Mouse (Mus musculus): ENCODE results near the gene Dync1i1. TPM values are rescaled to one million over a fixed set of nuclear protein-coding genes. Genes with fewer than 3 reads are reported as not detected.
"Not testable (repeated sequence)": the region's sequence is repeated elsewhere in the genome, so short reads cannot be mapped to it uniquely, and the experiment has no call there.

Dync1i1 gene
- total RNA-seq (2018; cell fraction: chromatin; rRNA removed): under 1 TPM in 1 of 26 experiments, not detected in 25; 0.32 TPM
- not detected for total RNA-seq (2018; cell fraction: cytosol; rRNA removed)
- not detected for total RNA-seq (2018; cell fraction: nucleus; rRNA removed)
- not detected in 3 replicates for polyA plus RNA-seq (2018)

- Histone ChIP-seq H3K4me3 (ENCODE audit: inconsistent target) (no peak within 1 kb of the TSS), H3K79me2 (ENCODE audit: inconsistent target) (no peaks in the 10 kb centered on the region), H3K36me3 (ENCODE audit: inconsistent target) (no peaks in the 10 kb centered on the region), H3K27ac (no peak within 1 kb of the TSS)
- 4% methylated on average over 39 of the region's 40 CpGs for WGBS (ENCODE audit: missing documents)
Measured at GRCm38 (mm10) chr6:5725611-5726236, at the start of gene Dync1i1. Gene Dync1i1, plus strand, starts transcription at chr6:5725639.

GRCm38 (mm10) chr6:5679738-5680137 lies 45.7 kb upstream of the Dync1i1 start:
- Histone ChIP-seq H3K4me3 (ENCODE audit: inconsistent target) (no peak overlapping the region), H3K79me2 (ENCODE audit: inconsistent target) (no peaks in the 10 kb centered on the region), H3K36me3 (ENCODE audit: inconsistent target) (no peaks in the 10 kb centered on the region), H3K27ac (no peak overlapping the region)
- 89% methylated on average over 3 of the region's 3 CpGs for WGBS (ENCODE audit: missing documents)

DNA sequence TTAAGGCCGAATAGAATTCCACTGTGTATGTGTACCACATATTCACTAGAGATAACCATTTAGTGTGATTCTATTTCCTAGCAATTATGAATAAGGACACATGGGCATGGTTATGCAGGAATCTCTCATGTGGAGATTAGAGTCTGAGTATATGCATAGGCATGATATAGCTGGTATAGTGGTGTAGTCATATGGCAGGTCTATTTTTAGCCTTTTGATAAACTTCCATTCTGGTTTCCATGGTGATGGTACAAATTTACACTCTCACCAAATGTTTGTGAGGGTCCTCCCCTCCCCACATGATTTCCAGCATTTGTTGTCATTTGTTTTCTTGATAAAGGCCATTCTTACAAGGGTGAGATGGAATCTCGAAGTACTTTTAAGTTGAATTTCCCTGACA lies 23.6 kb upstream of the Dync1i1 start:
- 69% methylated on average over 2 of the region's 2 CpGs for WGBS (ENCODE audit: missing documents)
- Histone ChIP-seq H3K27ac (no peak overlapping the region), H3K4me3 (ENCODE audit: inconsistent target) (no peak overlapping the region), H3K36me3 (ENCODE audit: inconsistent target) (no peaks in the 10 kb centered on the region), H3K79me2 (ENCODE audit: inconsistent target) (no peaks in the 10 kb centered on the region)

GRCm38 (mm10) chr6:5707894-5708293 lies 17.5 kb upstream of the Dync1i1 start:
- WGBS (ENCODE audit: missing documents): 91% methylated on average over 3 of the region's 3 CpGs
- not testable (repeated sequence) for H3K36me3 ChIP-seq (ENCODE audit: inconsistent target); H3K79me2 ChIP-seq (ENCODE audit: inconsistent target); H3K27ac ChIP-seq; H3K4me3 ChIP-seq (ENCODE audit: inconsistent target)

DNA sequence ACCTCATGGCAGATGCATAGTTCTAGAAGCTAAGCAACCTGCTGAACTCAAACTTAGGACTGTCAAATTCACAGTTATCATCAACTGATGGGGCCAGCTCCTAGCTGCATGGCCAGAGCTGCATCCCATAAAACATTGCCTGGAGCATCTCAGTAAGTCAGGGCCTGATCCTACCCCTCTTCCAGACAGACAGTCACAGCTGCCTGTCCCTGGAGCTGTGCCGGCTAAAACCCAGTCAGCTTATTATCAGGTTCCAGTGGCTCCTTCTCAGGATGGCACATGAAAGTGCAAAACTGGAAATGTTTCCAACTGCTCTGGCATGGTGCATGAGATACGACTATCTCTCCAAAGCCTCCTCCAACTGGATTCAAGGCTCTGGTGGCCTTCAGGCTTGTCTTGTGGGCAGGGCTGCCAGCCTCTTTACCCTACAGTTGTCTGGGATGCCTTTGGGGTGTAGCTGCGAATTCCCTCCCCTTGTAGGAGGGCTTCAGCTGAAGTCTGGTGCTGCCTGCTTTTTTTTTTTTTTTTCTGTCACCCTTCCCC lies 15.3 kb upstream of the Dync1i1 start:
- no peaks in the 10 kb centered on the region for H3K79me2 ChIP-seq (ENCODE audit: inconsistent target)
- H3K36me3 ChIP-seq (ENCODE audit: inconsistent target): no peaks in the 10 kb centered on the region
- WGBS (ENCODE audit: missing documents): 64% methylated on average over 3 of the region's 3 CpGs
- no peak overlapping the region for H3K27ac ChIP-seq
- H3K4me3 ChIP-seq (ENCODE audit: inconsistent target): no peak overlapping the region

DNA sequence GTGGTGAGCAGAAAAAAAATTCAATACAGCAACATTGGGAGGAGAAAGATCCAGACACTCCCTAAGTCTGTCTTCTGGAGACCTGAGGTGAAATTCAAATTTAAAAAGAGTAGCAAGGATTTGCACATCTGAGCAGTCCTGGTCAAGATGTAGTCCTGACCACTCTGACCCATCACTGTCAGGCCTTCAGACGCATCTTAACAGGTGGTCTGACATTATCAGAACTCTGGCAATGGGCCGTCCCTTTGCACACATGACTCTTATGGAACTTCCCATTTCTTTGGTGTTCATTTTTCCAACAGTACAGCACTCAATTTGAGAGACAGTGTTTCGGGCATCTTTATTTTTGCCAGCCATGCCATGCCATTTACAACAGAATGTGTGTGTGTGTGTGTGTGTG lies 12.8 kb upstream of the Dync1i1 start:
- H3K79me2 ChIP-seq (ENCODE audit: inconsistent target): no peaks in the 10 kb centered on the region

GRCm38 (mm10) chr6:5715101-5715618 lies 10.3 kb upstream of the Dync1i1 start:
- WGBS (ENCODE audit: missing documents): 70% methylated on average over 3 of the region's 3 CpGs
- Histone ChIP-seq H3K79me2 (ENCODE audit: inconsistent target) (no peaks in the 10 kb centered on the region), H3K27ac (no peak overlapping the region)

More for the DNA sequence above, 12.8 kb upstream of the Dync1i1 start:
- 86% methylated on average over 3 of the region's 3 CpGs for whole genome bisulfite sequencing (ENCODE audit: missing documents)
- no peak overlapping the region for H3K27ac ChIP-seq
- H3K36me3 ChIP-seq (ENCODE audit: inconsistent target): no peaks in the 10 kb centered on the region
- H3K4me3 ChIP-seq (ENCODE audit: inconsistent target): no peak overlapping the region

DNA sequence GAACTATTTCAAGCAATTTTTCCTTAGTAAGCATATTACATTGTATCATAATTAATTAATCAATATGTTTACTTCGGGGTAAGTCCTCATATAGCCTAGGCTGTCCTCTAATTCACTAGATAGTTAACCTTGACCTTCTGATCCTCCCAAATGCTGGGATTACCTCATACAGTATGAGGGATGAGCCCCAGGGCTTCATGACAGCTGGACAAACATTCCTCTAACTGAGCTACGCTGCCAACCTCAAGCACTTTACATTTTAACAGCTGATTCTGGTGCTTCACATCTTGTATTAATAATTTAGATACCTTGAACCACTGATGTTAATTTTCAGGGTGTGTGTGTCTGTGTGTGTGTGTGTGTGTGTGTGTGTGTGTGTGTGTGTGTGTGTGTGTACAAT lies 6.5 kb upstream of the Dync1i1 start:
- 85% methylated on average over 2 of the region's 2 CpGs for WGBS (ENCODE audit: missing documents)
- Histone ChIP-seq H3K36me3 (ENCODE audit: inconsistent target) (no peaks in the 10 kb centered on the region), H3K4me3 (ENCODE audit: inconsistent target) (no peak overlapping the region), H3K27ac (no peak overlapping the region), H3K79me2 (ENCODE audit: inconsistent target) (no peaks in the 10 kb centered on the region)

More at GRCm38 (mm10) chr6:5715101-5715618, 10.3 kb upstream of the Dync1i1 start:
- Histone ChIP-seq H3K4me3 (ENCODE audit: inconsistent target) (no peak overlapping the region), H3K36me3 (ENCODE audit: inconsistent target) (no peaks in the 10 kb centered on the region)

GRCm38 (mm10) chr6:5720716-5721115 lies 4.7 kb upstream of the Dync1i1 start:
- H3K4me3 ChIP-seq (ENCODE audit: inconsistent target); H3K27ac ChIP-seq; H3K36me3 ChIP-seq (ENCODE audit: inconsistent target); H3K79me2 ChIP-seq (ENCODE audit: inconsistent target): not testable (repeated sequence)

- Histone ChIP-seq H3K27ac (no peak overlapping the region), H3K4me3 (ENCODE audit: inconsistent target) (no peak overlapping the region), H3K79me2 (ENCODE audit: inconsistent target) (no peaks in the 10 kb centered on the region), H3K36me3 (ENCODE audit: inconsistent target) (no peaks in the 10 kb centered on the region)
- WGBS (ENCODE audit: missing documents): 63% methylated on average over 1 of the region's 1 CpGs
Measured at GRCm38 (mm10) chr6:5723986-5724385, 1.5 kb upstream of the Dync1i1 start.

DNA sequence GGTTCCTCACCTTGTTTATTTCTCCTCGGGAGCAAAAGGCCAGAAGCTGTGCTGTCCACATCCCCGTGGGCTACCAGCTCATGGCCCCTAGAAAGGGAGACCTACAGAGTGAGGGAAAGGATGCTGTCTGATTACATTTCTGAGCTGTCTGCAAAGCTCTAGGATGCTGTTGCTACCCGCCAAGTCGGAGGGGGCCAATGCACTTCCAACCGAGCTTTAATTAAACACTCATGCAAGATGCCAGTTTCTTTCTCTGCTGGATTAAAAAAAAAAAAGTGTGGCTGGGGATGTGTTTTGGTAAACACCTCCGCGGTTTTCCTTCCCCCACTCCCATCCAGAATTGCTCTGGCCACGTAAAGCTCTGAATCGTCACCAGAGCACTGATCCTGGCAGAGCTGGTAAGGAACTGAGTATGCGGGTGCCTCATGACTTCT lies 815 bp downstream of the Dync1i1 start:
- WGBS (ENCODE audit: missing documents): 6% methylated on average over 10 of the region's 10 CpGs
- Histone ChIP-seq H3K79me2 (ENCODE audit: inconsistent target) (no peaks in the 10 kb centered on the region), H3K4me3 (ENCODE audit: inconsistent target) (no peak overlapping the region), H3K27ac (no peak overlapping the region), H3K36me3 (ENCODE audit: inconsistent target) (no peaks in the 10 kb centered on the region)

DNA sequence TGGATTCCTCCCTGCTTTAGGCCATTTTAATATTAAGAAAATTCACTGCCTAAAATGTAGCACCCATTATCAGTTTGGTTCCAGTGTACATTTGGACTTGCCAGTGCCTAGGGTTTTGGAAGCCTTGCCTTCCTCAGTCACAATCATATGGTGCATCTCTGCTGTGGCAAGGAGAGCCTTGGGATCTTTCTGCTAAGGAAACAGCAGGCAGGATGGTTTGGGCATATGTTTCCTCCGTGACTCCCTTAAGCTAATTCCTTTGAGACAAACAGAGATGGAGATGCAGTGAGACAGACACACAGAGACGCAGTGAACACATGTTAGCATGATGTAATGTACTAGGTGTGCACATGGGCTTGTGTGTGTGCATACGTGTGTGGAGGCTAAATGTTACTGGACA lies 7.8 kb downstream of the Dync1i1 start:
- H3K36me3 ChIP-seq (ENCODE audit: inconsistent target): no peaks in the 10 kb centered on the region
- no peak overlapping the region for H3K27ac ChIP-seq
- H3K4me3 ChIP-seq (ENCODE audit: inconsistent target): no peak overlapping the region
- H3K79me2 ChIP-seq (ENCODE audit: inconsistent target): no peaks in the 10 kb centered on the region
- 89% methylated on average over 3 of the region's 3 CpGs for WGBS (ENCODE audit: missing documents)

- H3K4me3 ChIP-seq (ENCODE audit: inconsistent target): no peak overlapping the region
- no peaks in the 10 kb centered on the region for H3K79me2 ChIP-seq (ENCODE audit: inconsistent target)
- H3K27ac ChIP-seq: no peak overlapping the region
- no peaks in the 10 kb centered on the region for H3K36me3 ChIP-seq (ENCODE audit: inconsistent target)
Measured at GRCm38 (mm10) chr6:5734398-5734797, 9.0 kb downstream of the Dync1i1 start.

DNA sequence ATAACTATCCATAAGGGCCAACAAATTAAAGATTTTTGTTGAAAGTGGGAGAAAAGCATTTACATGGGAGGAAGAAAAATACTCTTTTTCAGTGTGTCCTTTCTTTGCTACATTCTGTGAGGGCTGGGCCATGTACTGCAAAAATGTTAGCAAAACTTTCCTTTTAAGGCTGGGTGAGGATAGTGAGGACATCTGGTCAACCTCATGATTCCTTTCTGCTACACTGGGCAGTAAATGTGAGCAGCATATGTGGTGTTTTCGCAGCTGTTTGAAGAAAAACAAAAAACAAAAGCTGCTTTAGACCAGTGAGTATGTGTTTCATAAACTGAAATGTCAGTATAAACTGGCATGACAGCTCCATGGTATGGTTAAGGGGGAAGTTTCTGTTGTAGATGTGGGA lies 9.4 kb downstream of the Dync1i1 start:
- Histone ChIP-seq H3K4me3 (ENCODE audit: inconsistent target) (no peak overlapping the region), H3K36me3 (ENCODE audit: inconsistent target) (no peaks in the 10 kb centered on the region), H3K79me2 (ENCODE audit: inconsistent target) (no peaks in the 10 kb centered on the region), H3K27ac (no peak overlapping the region)
- 94% methylated on average over 1 of the region's 1 CpGs for whole genome bisulfite sequencing (ENCODE audit: missing documents)

DNA sequence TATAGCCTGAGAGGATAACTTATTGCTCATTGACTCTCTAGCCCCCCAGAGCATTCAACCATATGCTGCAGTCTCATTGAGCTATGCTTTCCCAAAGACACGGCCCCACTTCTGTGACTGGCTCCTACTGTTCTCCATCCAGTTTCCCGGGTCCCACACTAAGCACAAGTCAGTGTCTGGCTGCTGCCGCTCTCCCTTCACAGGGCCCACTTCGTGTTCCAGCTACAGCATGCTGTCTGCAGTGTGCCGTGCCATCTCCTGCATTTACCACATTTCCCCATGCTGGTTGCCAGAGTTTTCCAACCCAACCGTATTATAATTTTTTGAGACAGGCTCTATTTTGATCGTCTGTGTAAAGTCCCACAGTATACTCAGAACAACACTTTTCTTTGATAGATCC lies 14.3 kb downstream of the Dync1i1 start:
- WGBS (ENCODE audit: missing documents): 89% methylated on average over 7 of the region's 7 CpGs
- H3K4me3 ChIP-seq (ENCODE audit: inconsistent target): no peak overlapping the region
- H3K36me3 ChIP-seq (ENCODE audit: inconsistent target): no peaks in the 10 kb centered on the region
- no peaks in the 10 kb centered on the region for H3K79me2 ChIP-seq (ENCODE audit: inconsistent target)
- no peak overlapping the region for H3K27ac ChIP-seq
